Mouse (Mus musculus) liver, postnatal 0 days (tissue): ENCODE measurements around the gene Kpnb1.

Source experiments
- CTCF ChIP-seq: sonication (generic); IDR thresholded peaks from 2 replicates; pipeline ENCODE4 v1.5.1; 2016; ENCODE audit warnings: antibody characterized with exemption, low read depth
- EP300 ChIP-seq: IDR thresholded peaks from 2 replicates; pipeline ENCODE4 v1.6.1; 2016; ENCODE audit warnings: antibody characterized with exemption, low read depth, mild to moderate bottlenecking

GRCm38 (mm10) chr11:97152023-97152426 is 35.7 kb downstream of the Kpnb1 start:
- TF ChIP-seq CTCF (no peak), EP300 (no peak)
